9 mouse cellular contexts compared by ENCODE assay signal in genomic region chr17:27242194-27243189, GRCm38 (mm10). TPM values are rescaled to one million over a fixed set of nuclear protein-coding genes. Genes with fewer than 3 reads are reported as not detected.
DNase-seq lines count a peak whose midpoint lies in the region; ATAC-seq and TF ChIP-seq lines count a peak whose summit lies in the region.
"Had no signal": no experiment of that assay in that cellular context is flagged by ENCODE, and none has a peak within 500 bp of the region (broad histone marks: within the 10 kb centered on the region; RNA-seq: fewer than 3 reads in every experiment).

No protein-coding gene starts in this region.

- H3K4me1 ChIP-seq in midbrain, embryonic 14.5 days (ENCODE audit: control insufficient read depth, insufficient read depth, low read length), result peaks cover 14% of the 10 kb centered on the region
- H3K4me1 ChIP-seq in midbrain, embryonic 13.5 days (replicated peaks), result peaks cover 37% of the 10 kb centered on the region

- TF ChIP-seq CTCF in layer of hippocampus, adult 2 months (conservative IDR thresholded peaks at IDR 0.05), result no peak

- H3K4me3 ChIP-seq in midbrain, embryonic 14.5 days (replicated peaks; ENCODE audit: low read depth, low read length), result no peak overlapping the region
- H3K4me3 ChIP-seq in midbrain, embryonic 13.5 days (replicated peaks), result no peak overlapping the region
- no peak overlapping the region for H3K4me3 ChIP-seq in layer of hippocampus, adult 2 months
- H3K4me3 ChIP-seq: liver, embryonic 15.5 days had no signal

- H3K27me3 ChIP-seq in midbrain, embryonic 14.5 days (ENCODE audit: control insufficient read depth, insufficient read depth, low read length), result no peaks in the 10 kb centered on the region
- H3K27me3 ChIP-seq in midbrain, embryonic 13.5 days, result no peaks in the 10 kb centered on the region
- H3K27me3 ChIP-seq: liver, embryonic 15.5 days had no signal

- WGBS in midbrain, embryonic 14.5 days, result 66% methylated on average over 18 of the region's 18 CpGs
- 69% methylated on average over 18 of the region's 18 CpGs for WGBS in midbrain, embryonic 13.5 days

- H3K9ac ChIP-seq in midbrain, embryonic 14.5 days (replicated peaks; ENCODE audit: low read length), result no peak overlapping the region
- H3K9ac ChIP-seq in midbrain, embryonic 13.5 days (replicated peaks), result no peak overlapping the region
- H3K9ac ChIP-seq: liver, embryonic 15.5 days had no signal

- no peak for ATAC-seq in midbrain, embryonic 14.5 days (ENCODE audit: low FRiP score, low TSS enrichment)
- ATAC-seq in midbrain, embryonic 13.5 days, result no peak
- ATAC-seq in megakaryocyte progenitor cell, adult 5-6 weeks (replicated peaks; ENCODE audit: poor library complexity), result peak; percentile 90
- no peak for ATAC-seq in erythroid progenitor cell, adult 5-6 weeks (replicated peaks; ENCODE audit: low FRiP score, poor library complexity, severe bottlenecking)

- no peaks in the 10 kb centered on the region for H3K9me3 ChIP-seq in midbrain, embryonic 14.5 days (ENCODE audit: control insufficient read depth, low read length)
- H3K9me3 ChIP-seq in midbrain, embryonic 13.5 days, result no peaks in the 10 kb centered on the region
- H3K9me3 ChIP-seq: liver, embryonic 15.5 days had no signal

- peak; percentile 70 for DNase-seq in midbrain, embryonic 14.5 days
- peak; percentile 81 to 84 for DNase-seq in adrenal gland, postnatal 36 days
- DNase-seq in frontal cortex, postnatal 36 days (ENCODE audit: low spot score in 2 of 2), result peak; percentile 79 to 87
- DNase-seq in layer of hippocampus, adult 2 months (ENCODE audit: low spot score in 2 of 2), result peak; percentile 84 to 86
- DNase-seq in c-Kit-positive CD71-positive TER-119-positive erythroid progenitor cells, embryonic 14.5 days (ENCODE audit: low spot score), result no peak

- no peaks in the 10 kb centered on the region for H3K36me3 ChIP-seq in midbrain, embryonic 14.5 days (ENCODE audit: control insufficient read depth, insufficient read depth, low read length)
- no peaks in the 10 kb centered on the region for H3K36me3 ChIP-seq in midbrain, embryonic 13.5 days
- H3K36me3 ChIP-seq: liver, embryonic 15.5 days had no signal

- no peak overlapping the region for H3K4me2 ChIP-seq in midbrain, embryonic 14.5 days (ENCODE audit: low read length)
- H3K4me2 ChIP-seq in midbrain, embryonic 13.5 days (replicated peaks), result no peak overlapping the region
- H3K4me2 ChIP-seq: liver, embryonic 15.5 days had no signal

- no peak overlapping the region for H3K27ac ChIP-seq in midbrain, embryonic 14.5 days (replicated peaks; ENCODE audit: low read depth, low read length)
- H3K27ac ChIP-seq in midbrain, embryonic 13.5 days, result no peak overlapping the region
- no peak overlapping the region for H3K27ac ChIP-seq in layer of hippocampus, adult 2 months
- H3K27ac ChIP-seq: liver, embryonic 15.5 days had no signal

RNA-seq across cellular contexts. Expression of gene Lemd2, which starts 38.2 kb away (rescaled TPM):
- 20.8 and 30.7 TPM in 2 replicates for polyA plus RNA-seq in midbrain, embryonic 14.5 days (2014; fragmentation: Nextera tagmentation; extraction: Ambion mirVana)
- 16.5 and 24.0 TPM in 2 replicates for polyA plus RNA-seq in midbrain, embryonic 13.5 days (2015; fragmentation: Nextera tagmentation; extraction: Ambion mirVana)
- 10 to 100 TPM; 66.5 to 76.6 TPM for total RNA-seq in adrenal gland, postnatal 36 days (2021)
- total RNA-seq in layer of hippocampus, adult 2 months (2021), result 10 to 100 TPM; 44.6 to 44.7 TPM
- 12.1 and 13.0 TPM in 2 replicates for total RNA-seq in megakaryocyte progenitor cell, adult 5-6 weeks (2015)
- total RNA-seq in megakaryocyte progenitor cell, adult 5-6 weeks (2017), result 21.4 and 21.8 TPM in 2 replicates
- 14.1 and 49.5 TPM in 2 replicates for total RNA-seq in erythroid progenitor cell, adult 5-6 weeks (2015; ENCODE audit: low replicate concordance)
- 17.6 and 31.8 TPM in 2 replicates for total RNA-seq in erythroid progenitor cell, adult 5-6 weeks (2017; ENCODE audit: low replicate concordance)
